Mouse (Mus musculus) testis, adult 2 months (tissue): ENCODE results near the gene Cdk9.

Experiments
- CTCF ChIP-seq: fragments of 200-500 bp; IDR thresholded peaks from 2 replicates; pipeline ENCODE4 v1.5.1; 2012; ENCODE audit warnings: low read depth, mild to moderate bottlenecking, inconsistent platforms, low read length, moderate library complexity; ENCODE audit not compliant: control insufficient read depth, insufficient read depth, insufficient replicate concordance
- POLR2A ChIP-seq: fragments of 200-500 bp; IDR thresholded peaks from 2 replicates; pipeline ENCODE4 v1.6.1; 2012; ENCODE audit warnings: low read depth, mild to moderate bottlenecking, inconsistent platforms, low read length, moderate library complexity; ENCODE audit not compliant: control insufficient read depth

GRCm38 (mm10) chr2:32750887-32751664 is 38.2 kb upstream of the Cdk9 start:
- TF ChIP-seq CTCF (no peak), POLR2A (no peak)
